Mouse (Mus musculus) C2C12 (cell line): ENCODE data around the gene Atcay.

Experiments used
- CEBPB ChIP-seq: IDR thresholded peaks from one replicate; pipeline ENCODE4 v1.6.1; 2011; ENCODE audit warnings: low read depth, mild to moderate bottlenecking, control low read depth, moderate library complexity
- CTCF ChIP-seq: IDR thresholded peaks from one replicate; pipeline ENCODE4 v1.5.1; 2011; ENCODE audit not compliant: control insufficient read depth, insufficient read depth, insufficient read length
- MAX ChIP-seq: IDR thresholded peaks from one replicate; pipeline ENCODE4 v1.6.1; 2011; ENCODE audit warnings: mild to moderate bottlenecking, control low read depth
- MYOG ChIP-seq: IDR thresholded peaks from one replicate; pipeline ENCODE4 v1.6.1; 2011; ENCODE audit not compliant: control insufficient read depth, insufficient read length; ENCODE audit errors: extremely low read depth
- USF1 ChIP-seq: IDR thresholded peaks from one replicate; pipeline ENCODE4 v1.6.1; 2011; ENCODE audit warnings: low read depth, mild to moderate bottlenecking, control low read depth, moderate library complexity

- TF ChIP-seq CTCF (no peak), MAX (no peak), USF1 (no peak), MYOG (no peak), CEBPB (no peak)
Measured at GRCm38 (mm10) chr10:81180946-81181345, 49.7 kb downstream of the Atcay start.
